Mouse (Mus musculus) right cerebral cortex, postnatal 14 days (tissue): Measurements from ENCODE around the gene Tmem156.
A peak's percentile ranks its signal among the peaks of the same experiment; 100 is the strongest.

Experiments
- DNase-seq: peaks from one replicate; pipeline ENCODE4 v3.0.0; 2022

Tmem156 gene

DNA sequence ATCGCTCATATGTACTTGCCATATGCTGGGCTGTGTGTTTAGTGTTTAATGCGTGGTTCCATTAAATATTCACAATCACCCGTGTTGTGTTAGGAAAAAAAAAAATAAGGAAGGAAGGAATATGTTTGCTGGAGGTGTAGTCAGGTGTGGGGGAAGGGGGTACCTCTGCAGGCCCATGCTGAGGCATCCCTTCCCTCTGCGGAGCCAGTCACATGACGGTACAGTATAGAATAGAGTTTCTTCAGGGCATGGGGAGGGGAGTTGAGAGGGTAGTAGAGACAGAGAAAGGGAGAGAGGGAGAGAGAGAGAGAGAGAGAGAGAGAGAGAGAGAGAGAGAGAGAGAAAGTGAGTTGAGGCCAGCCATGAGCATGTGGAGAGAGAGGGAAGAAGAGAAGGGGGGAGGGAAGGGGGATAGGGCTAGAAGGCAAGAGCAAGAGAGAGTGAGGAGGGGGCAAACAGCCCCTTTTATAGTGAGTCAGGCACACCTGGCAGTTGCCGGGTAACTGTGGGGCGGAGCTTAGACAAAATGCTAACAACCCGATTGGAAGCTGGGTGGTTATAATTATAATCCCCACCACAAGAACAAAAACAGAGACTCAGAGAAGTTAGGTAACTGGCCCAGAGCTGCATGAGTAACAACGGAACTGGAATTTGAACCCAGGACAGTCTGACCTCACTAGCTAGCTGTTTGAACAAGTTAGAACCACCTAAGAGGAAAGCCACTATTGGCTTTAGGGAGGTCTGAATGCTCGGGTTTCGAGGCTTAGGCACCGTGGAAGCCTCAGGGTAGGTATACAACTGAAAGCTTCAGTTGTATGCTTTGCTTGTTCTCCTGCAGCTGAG, 45.3 kb downstream of the Tmem156 start:
- no peak for DNase-seq

DNA sequence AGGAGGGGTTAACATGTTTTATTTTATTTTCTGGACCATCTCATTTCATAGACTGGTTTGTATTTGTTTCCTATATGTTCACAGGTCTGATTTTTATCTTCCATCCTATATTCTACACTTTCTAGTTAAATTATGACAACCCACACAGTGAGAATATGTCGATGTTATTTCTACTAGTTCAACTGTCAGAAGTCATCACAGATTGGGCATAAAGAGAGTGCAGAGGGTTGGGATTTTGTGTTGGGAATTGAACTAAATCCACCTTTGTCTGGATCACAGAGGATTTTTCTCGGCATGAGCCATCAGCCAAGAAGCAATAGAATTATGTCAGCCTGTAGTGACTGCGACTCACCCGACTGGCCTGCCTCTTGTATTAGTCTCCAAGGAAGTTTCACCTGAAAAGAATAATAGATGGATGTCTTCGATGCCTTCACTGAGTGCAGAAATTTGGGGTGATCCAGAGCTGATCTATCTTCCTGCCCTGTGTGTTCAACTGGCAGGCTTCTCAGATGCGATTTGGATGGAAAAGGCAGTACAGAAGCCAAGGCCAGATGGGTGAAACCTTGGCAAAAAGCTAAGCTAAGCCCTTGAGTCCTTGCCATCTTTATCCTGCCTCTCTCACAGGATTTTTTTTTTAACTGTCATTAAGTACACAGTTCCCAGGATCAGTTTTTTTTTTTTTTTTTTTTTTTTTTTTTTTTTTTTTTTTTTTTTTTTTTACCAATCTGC, 46.1 kb downstream of the Tmem156 start:
- no peak for DNase-seq

DNA sequence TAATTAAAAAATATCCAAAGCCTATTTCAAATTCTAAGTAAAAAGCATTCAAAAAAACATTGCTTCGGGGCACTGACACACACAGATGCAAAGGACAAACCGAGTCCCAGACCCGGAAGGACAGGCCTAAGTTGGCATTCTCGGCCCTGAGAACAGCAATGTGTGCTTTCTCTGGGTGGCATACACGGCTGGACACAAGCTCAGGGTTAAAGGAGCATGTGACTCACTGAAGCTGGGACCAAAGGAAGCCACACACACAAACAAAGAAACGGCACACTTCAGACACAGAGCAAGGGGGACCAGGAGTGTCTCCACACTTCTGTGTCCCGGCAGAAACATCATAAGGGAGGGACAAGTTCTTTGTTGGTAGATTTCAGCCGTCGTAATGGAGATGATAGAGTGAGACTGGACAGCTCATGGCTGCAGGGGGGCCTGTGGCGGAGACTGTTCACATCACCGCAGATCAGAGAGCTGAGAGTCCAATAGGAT, 48.5 kb downstream of the Tmem156 start:
- DNase-seq: no peak

DNA sequence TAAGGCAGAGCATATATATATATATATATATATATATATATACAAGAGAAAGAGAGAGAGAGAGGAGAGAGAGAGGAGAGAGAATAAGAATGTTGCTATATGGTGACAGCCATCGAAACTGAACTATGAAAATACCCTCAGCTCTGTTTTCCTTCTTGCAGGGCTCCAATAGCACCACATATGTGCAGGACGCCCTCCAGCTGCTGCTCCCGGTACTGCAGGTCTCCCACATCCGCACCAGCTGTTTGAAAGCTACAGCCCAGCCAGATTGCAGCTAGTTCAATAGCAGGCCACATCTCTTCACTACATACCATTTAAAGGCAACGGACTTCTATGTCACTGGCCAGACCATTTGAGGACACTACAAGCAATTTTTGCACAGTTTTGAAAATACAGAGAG, 51.5 kb downstream of the Tmem156 start:
- peak; percentile 30 for DNase-seq

DNA sequence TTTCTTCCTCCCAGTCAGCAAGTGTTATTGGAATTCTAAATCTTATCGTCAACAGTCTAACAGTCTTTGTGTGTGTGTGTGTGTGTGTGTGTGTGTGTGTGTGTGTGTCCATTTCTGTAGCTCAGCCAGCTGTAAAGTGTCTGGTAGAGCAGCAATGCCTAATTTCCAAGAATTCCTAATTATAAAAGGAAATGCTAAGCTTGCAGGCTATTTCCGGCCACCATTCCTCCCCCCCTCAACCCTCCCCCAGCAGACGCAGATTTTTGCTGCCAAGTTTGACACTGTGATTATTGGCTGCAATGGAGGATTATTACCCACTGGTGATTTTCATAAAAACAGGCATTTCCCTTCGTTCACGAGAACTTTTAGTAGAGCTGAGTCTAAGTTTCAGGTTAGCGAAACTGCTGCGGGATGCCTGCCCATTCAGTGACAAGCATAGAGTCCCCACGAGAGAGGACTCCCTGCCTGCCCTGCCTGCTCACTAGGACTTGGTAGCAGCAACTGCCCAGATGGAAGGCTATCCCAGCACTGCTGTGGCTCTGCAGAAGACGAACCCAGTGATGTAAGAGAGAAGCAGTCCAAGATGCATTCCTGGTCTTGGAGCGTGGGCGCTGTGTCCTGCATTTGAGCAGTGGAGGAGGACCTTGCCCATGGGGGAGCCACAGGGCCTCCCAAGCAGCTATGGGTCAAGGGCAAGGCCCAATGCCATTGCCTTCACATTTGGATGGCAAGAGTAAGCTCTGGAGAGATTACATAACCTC, 52.9 kb downstream of the Tmem156 start:
- DNase-seq: no peak

DNA sequence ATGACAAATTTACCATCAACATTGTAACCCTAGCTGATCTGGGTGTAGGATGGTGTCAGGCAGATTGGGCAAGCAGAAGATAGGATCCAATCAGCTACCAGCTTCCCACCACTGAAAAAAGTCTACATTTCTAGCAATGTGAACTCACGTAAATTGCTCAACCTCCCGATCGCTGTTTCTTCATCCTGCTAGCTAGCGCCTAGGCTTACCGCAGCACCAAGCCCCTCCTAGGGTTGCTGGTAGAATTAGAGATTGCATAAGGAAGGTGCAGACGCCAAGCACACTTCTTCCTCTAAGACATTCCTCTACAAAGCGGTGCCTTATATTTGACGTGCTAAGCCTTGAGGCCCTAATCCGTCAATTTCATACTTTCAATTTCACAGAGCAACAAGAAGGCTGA, 53.6 kb downstream of the Tmem156 start:
- no peak for DNase-seq

- peak; percentile 16 for DNase-seq
Observed at GRCm38 (mm10) chr5:65036597-65036996, 55.3 kb downstream of the Tmem156 start.

DNA sequence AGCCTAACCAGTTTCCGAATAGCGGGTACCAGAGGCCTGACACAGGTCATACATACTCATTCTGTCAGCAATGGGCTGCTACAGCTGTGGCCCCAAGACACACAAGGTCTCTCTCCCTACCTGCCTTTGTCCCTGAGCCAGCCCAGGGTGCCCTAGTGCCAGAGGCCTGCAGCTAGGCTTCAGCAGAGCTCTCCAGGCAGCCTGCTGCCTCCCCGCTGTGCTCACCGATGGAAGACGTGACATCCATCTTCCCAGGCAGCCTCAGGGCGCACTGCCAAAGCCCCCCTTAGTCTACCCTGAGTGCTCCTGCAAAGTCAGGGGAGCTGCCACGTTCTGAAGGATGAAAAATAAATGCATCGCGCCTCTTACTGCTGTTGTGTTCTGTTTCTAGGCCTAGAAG, 63.9 kb downstream of the Tmem156 start:
- no peak for DNase-seq

DNA sequence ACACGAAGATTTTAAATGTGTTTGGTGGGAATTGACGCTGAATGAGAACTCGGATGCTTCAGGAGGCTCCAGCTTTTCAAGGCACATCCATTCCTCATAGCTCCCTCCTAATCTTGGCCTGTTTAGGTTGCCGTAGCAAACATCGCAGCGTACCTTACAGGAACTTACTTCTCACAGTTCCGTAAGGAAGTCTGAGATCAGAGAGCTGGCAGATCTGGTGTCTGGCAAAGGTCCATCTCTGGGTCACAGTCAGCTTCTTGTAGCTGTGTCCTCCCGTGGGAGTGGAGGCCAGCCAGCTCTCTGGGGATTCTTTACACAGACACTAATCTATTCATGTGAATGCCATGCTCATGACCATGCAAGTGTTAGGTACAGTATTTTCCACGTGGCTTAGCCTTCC, 65.2 kb downstream of the Tmem156 start:
- peak; percentile 26 for DNase-seq

GRCm38 (mm10) chr5:65025916-65026315, 66.0 kb downstream of the Tmem156 start:
- DNase-seq: no peak

- DNase-seq: no peak
Observed at GRCm38 (mm10) chr5:65024641-65025040, 67.3 kb downstream of the Tmem156 start.

GRCm38 (mm10) chr5:65022006-65022405, 69.9 kb downstream of the Tmem156 start:
- DNase-seq: no peak

DNA sequence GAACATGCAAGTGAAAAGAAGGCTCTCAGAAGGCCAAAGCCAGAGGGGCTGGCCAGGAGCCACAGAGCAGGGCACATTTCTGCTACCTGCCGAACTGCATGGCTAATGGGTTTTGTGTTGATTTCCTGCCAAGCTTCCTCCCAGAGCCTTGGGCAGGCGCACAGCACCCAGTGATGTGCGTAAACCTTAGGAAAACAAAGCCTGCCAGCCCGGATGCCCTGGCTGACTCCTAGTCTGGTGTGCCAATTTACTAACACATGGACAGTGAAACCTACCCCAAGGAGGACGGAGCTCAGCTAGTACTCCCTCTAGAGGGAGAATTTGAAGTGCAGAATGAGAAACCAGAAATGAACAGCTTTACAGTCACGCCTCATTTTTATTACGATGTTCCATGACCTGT, 72.1 kb downstream of the Tmem156 start:
- no peak for DNase-seq

DNA sequence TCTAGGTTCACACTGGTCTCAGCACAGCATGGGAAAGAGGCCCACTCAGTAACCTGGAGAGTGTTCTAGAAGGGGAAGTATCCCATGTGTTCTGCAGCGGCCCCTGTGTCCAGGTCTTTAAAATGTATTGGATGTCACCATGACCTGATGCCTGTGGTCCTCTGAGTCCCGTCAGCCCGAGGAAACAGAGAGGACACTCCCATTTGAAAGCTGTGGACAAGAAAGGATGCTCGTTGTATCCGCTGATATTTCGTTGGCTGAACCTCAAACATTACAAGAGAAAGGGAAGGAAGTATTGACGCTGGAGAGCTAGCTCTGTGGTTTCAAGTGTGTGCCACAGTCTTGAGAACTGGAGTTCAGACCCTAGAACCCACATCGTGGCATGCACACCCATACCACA, 72.8 kb downstream of the Tmem156 start:
- DNase-seq: no peak

DNA sequence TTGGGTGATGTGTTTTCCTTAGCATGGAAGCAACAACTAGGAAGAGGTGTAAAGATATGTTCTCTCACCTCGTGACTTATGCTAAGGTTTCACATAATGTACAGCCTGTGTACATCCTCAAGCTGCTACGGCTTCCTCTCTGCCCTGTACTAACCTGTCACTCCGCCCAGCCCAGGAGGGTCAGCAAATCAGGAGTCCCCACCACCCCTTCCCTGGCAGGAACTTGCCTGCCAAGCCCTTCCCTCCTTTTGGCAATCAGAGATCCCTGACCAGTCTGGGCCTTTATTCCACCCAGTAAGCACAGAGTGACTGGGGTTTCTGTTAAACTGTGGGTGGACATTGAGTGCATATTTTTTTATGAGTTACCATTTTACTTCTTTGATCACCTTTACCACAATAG, 76.4 kb downstream of the Tmem156 start:
- DNase-seq: no peak

DNA sequence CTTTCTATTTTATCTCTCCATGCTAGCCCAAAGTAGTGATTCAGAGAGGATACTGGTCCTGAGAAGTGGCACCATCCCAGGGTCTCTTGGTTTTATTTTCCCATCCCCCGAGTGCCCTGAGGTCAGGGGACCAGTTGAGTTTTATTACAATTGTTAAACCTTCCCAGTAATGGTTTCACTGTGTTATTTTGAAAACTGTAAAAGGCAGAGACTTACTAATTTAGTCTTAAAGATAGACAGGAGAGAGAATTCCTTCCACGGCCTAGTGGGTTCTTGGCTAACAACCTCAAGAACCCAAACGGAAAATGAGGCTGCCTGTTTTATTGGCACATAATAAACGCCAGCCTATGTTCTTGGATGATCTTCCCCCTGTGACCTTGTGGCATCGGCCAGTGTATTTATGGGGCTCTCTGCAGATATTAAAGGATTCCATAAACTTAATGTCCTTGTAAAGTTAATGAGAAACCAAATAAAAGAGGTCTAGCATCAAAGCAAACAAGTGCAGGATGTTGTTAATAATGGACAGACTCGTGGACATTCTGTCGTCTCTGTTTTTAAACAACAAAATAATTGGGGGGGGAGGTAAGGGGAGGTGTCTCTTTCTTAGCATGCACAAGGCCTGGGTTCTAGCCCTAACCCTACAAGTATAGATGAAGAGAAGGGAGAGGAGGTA, 79.9 kb downstream of the Tmem156 start:
- no peak for DNase-seq

DNA sequence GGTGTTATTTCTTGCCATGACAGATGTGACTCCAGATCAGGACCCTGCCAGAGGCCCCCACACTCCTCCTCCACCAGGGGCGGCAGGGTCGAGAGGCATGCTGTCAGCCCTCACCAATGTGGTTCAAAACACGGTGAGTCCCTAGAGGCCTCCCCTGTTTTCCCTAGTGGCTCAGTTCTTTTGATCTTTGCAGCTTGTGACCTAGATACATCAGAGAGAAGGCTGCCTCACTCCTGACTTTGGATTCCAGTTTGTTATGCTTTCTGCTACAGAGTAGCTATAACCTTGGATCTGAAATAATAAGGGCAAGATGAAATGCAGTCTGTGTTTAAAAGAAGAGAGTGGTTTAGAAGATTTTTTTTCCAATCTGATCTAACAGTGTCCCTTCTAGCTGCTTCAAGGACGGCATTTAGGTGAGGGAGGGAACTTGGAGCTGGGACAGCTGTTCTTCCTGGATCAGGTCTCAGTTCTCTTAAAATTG, 85.9 kb downstream of the Tmem156 start:
- no peak for DNase-seq

DNA sequence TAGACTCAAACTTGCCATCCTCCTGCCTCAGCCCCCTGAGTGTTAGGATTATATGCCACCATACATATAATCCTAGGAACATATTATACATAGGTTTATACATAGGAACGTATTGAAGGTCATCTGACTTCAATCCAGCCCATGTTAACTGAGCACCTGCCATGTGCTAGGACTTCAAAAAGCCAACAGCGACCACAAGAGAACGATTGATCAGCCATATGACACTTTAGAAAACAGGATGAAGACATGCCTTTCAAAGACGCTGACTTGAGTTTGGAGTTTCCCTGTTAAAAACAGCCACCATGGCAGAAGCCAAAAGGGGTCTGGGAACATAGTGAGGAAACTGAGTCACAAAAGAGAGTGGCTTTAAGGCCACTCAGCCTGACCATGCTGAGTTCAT, 86.7 kb downstream of the Tmem156 start:
- no peak for DNase-seq
